Mouse (Mus musculus) mesoderm, embryonic 11.5 days (tissue): ENCODE data around the gene Hapln4.

Experiments
- DNase-seq: peaks from one replicate; pipeline ENCODE4 v3.0.0-alpha.2; 2012; ENCODE audit warnings: low read depth, low spot score

The Hapln4 gene

DNA sequence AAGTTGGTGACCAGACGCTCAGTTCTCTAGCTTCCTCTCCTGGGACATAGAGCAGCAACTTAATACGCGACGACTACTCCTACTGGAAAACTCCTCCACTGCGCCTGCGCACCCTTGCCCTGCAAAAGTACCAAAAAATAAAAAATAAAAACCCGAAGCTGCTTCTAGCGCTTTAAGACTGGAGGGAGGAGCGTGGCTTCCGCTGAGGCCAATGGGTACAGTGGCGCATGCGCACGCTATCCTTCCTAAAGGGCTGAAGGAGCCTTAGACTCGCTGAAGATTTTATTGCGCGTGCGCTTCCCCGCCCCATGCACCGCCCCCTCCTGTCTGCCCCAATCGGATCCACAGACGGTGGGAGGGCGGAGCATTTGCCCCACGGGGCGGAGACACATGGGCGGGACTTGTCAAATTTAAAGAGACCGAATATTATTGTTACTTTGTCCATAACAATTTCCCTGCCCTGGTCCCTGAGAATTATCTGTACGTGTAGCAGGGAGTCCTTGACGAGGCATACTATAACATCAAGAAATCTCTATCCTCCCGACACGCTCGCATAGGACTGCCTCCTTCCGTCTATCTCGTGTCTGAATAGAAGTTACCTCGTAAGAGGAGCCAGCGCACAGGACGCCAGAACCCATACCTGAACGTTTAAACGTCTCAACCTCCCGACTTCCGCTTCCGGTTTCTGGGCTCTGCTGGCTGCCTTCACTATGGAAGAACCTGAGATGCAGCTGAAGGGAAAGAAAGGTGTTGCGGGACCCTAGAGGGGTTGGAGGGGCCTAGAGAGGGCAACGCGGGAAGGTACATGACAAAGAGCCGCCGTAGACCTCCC is 56.0 kb downstream of the Hapln4 start, which contains the start of the genes Rfxank, Borcs8 and Mef2b:
Gene Rfxank (minus strand): TSS at position 129 of the 832 bp plus-strand sequence.
Gene Borcs8 (plus strand): TSS at position 474 of the 832 bp plus-strand sequence.
Gene Mef2b (plus strand): TSS at position 686 of the 832 bp plus-strand sequence.
- peak; percentile 100 for DNase-seq

DNA sequence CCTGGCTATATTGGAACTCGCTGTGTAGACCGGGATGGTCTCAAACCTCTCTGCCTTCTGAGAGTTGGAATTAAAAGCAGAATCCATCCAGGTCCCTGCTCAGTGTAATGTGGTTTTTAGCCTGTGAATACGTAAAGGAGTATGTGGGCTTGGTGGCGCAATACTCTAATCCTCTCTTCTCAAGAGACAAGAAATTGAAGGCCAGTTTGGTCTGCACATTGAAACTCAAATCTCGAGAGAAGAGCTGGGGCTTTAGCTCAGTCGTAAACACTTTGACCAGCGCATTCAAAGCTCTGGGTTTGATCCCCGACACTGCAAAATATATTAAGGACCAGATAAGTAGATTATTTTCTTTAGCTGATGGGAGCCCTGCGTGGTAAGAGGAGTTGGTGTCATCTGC is 56.7 kb downstream of the Hapln4 start:
- DNase-seq: no peak
